Mouse (Mus musculus) fibroblast of lung, adult 2 months (primary cell): Measurements from ENCODE around the gene Zfp688.
"Not testable (repeated sequence)": the region's sequence is repeated elsewhere in the genome, so short reads cannot be mapped to it uniquely, and the experiment has no call there.

Experiments
- DNase-seq: peaks from one replicate; pipeline ENCODE4 v3.0.0-alpha.2; 2011; ENCODE audit warnings: low read depth

Zfp688 gene

DNA sequence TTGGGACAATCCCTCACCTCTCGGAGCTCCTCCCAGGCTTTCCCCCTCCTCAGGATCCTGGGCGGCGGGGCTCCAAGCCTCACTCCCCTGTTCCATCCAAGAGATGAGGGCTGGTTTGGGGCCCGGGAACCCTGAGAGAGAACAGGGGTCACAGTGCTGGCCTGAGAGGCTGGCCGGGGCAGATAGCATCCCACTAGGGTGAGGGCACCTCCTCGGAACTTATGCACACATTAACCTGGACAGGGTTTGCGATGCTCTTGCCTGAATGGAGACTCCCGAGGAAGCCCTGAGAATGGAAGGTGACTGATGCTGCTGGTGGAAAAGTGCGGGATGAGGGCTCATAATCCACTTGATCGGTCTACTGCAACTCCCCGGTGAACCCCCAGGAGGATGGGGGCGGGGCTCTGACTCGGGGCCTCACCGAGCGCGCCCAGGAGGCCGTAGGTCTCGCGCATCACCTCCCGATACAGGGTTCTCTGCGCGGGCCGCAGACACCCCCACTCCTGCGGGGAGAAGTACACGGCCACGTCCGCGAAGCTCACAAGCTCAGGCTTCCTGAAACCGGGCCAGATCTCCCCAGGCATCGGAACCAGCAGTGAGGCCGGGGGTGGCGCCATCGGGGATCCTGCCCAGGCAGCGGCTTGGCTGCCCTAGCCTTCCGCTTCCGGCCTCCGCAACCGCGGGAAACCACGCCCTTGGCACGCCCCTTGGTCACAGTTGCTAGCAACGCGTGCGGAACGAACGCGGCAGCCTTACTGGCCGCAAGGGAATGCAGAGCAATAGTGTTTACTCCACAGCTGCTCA, at the start of gene Zfp688:
TSS of gene Zfp688 (minus strand) at position 681 of the 804 bp plus-strand sequence.
- DNase-seq: peak; percentile 80

- DNase-seq: no peak
Measured at GRCm38 (mm10) chr7:127471646-127472010, 49.8 kb upstream of the Zfp688 start.

DNA sequence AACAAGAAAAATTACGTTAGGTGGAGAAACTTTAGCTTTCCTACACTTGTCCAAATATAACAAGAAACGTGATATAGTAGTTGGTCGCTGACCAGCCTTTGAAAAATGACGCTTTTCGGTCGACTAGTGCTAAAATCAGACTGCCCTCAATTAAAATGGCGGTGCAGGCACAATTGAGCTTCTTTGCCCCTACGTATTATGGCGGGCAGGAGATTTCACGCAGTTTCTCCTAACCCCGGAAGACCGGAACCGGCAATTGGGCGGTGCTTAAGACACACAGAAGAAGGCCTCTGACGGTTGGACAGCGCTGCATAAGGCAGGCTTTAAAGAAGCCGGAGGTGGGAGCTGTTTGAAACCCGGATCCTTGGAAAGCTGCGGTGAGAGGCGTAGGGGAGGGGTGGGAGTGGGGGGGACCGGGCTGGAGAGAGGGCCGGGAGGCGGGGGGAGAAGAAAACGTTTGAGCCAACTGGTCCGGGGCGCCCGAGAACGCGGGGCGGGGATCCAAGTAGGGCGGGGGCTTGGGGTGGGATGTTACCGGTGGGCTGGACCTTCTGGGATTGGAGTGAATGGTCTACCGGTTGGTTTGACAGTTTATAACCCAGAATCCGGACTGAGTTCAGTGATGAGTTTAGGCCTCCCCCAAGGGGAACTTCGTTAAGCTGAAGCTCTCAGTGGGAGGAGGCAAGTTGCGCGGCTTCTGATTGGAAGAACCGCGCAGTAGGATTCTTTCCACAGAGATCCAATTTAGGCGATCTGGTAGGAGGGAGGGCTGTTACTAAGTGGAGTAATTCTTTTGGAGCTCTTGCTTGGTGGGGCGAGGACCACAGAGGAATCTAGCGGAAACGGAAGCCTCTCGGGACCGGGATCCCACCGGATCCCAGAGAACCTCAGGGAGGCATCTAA, 49.1 kb upstream of the Zfp688 start:
- peak; percentile 90 for DNase-seq

DNA sequence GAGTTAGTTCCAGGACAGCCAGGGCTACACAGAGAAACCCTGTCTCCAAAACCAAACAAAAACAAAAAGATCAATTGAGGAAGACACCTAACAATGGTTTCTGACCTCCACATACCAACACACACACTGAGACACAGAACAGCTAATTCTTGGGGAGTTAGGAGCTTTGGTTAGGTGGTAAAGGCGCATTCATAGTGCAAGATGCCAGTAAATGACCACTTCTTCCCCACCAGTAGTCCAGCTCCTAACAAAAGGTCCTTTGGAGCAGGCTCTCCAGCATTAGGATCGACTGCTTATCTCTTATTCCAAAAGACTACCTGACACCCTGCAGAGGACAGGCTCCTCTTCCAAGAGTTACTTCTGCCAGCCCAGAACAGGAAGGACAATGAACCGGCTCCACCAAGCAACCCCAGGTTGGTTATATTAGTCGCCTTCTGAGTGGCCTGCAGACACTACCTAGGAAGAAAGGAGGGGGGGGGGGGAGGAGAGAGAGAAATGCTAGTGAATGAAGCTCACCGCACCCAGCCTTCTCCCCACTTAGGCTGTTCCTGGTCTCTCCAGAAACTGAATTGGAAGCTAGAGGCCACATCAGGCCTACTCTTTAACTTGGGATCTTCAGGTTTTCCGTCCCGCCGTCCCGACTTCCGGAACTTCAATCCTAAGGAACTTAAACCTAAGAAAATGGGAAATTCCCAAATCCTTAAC, 48.3 kb upstream of the Zfp688 start:
- DNase-seq: no peak

GRCm38 (mm10) chr7:127466606-127467005, 44.7 kb upstream of the Zfp688 start:
- no peak for DNase-seq

DNA sequence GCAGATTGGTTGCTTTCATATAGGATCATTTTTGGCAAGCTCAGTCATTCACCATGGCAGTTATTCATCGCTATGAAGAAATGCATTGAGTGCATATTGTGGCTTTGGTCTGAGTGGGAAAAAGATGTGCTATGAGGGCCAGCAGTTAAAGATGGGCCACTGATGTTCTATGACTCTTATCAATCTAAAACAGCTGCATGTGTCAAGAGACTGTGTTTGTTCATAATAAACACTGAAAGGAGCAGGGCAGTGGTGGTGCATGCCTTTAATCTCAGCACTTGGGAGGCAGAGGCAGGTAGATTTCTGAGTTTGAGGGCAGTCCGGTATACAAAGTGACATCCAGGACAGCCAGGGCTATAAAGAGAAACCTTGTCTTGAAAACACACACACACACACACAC, 43.8 kb upstream of the Zfp688 start:
- not testable (repeated sequence) for DNase-seq

DNA sequence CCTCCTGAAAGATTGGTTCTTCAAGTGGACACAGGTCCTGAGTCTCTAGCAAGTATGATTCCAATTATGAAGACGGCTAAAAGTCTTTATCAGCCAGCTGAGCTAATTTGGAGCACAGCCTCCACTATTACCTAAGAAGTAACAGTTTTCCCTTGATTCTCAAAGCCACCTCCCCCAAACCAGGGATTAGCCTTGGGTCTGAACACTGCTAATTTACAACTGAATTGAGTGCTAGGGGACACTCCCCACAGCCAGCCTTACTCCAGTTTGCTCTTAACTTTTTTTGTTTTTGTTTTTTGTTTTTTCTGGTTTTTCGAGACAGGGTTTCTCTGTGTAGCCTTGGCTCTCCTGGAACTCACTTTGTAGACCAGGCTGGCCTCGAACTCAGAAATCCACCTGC, 43.3 kb upstream of the Zfp688 start:
- DNase-seq: no peak

- DNase-seq: not testable (repeated sequence)
Measured at GRCm38 (mm10) chr7:127459311-127459710, 37.4 kb upstream of the Zfp688 start, which contains the start of gene Prr14. Gene Prr14 (plus strand): TSS chr7:127459611.

- not testable (repeated sequence) for DNase-seq
Measured at GRCm38 (mm10) chr7:127458371-127459122, 36.7 kb upstream of the Zfp688 start.

- DNase-seq: no peak
Measured at GRCm38 (mm10) chr7:127454905-127455304, 33.0 kb upstream of the Zfp688 start.

- DNase-seq: no peak
Measured at GRCm38 (mm10) chr7:127453056-127453455, 31.2 kb upstream of the Zfp688 start.

GRCm38 (mm10) chr7:127449966-127450365, 28.1 kb upstream of the Zfp688 start:
- no peak for DNase-seq

DNA sequence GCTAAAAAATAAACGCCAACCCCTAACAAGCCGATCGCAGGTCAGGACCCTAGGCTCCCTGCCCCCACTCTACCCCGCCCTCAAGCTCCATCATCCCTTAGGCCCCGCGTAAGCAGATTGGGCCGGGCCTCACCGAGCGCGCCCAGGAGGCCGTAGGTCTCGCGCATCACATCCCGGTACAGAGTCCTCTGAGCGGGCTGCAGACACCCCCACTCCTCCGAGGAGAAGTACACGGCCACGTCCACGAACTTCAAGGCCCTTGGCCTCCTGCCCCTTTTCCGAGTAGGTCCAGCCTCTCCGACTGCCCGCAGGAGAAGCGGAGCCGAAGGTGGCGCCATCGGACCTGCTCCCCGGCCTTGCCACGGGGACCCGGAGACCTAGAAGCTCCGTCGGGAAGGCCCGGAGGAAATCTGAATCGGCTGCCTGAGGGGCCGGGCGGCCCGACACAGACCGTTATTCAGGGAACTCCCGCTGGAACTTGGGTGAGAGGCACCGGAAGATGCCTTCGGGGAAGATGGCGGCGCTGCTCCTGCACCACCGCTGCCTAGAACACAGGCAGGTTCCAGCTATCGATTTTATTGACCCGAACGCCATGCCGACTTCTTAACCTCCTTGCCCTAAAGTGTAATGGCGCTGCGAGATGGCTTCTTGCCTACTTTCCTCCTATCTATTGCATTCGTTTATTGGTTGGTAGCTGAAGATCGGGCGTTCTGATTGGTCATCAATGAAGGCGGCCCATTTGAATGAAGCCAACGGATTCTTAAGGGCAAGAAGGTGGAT, 26.8 kb upstream of the Zfp688 start, which contains the start of gene Zfp689:
TSS of gene Zfp689 (minus strand) at position 638 of the 780 bp plus-strand sequence.
- peak; percentile 97 for DNase-seq

- DNase-seq: no peak
Measured at GRCm38 (mm10) chr7:127443976-127444375, 22.1 kb upstream of the Zfp688 start.

- DNase-seq: no peak
Measured at GRCm38 (mm10) chr7:127437724-127438123, 15.9 kb upstream of the Zfp688 start.

- no peak for DNase-seq
Measured at GRCm38 (mm10) chr7:127435206-127435605, 13.3 kb upstream of the Zfp688 start.

DNA sequence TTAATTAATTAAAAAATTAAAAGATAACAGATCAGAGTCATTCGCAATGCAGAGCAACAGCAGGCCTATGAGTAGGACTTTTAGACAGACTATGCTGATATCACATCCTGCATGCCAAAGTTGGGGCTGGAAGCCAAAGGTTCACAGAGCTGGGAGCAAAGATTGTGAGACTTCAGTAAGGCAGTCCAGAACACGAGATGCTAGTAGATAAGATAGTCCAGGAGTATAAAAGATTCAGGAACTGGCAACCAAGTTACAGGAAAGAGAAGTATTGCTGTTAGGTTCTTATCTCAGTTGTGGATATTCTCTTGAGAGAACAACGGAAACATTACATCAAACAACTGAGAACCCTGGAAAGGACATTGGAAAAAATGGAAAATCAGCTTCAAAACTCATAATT, 4.5 kb upstream of the Zfp688 start:
- no peak for DNase-seq

- DNase-seq: no peak
Measured at GRCm38 (mm10) chr7:127425911-127426310, 4.0 kb upstream of the Zfp688 start.

GRCm38 (mm10) chr7:127425291-127425690, 3.4 kb upstream of the Zfp688 start:
- no peak for DNase-seq

GRCm38 (mm10) chr7:127422247-127422646, 379 bp upstream of the Zfp688 start:
- peak; percentile 9 for DNase-seq

DNA sequence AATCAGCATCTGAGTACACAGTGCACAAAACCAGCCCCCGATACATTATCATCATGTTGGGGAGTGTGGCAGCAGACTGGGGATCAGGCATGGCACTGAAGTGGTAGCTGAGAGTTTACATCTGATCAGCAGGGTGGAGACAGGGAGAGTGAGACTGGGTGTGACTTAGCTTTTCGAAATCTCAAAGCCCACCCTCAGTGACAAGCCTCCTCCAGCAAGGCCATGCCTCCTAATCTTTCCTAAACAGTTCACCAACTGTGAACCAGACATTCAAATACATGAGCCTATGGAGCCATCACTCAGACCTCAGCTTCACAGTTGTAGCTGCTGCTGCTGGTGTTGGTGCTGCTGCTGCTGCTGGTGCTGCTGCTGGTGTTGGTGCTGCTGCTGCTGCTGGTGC, 10.4 kb downstream of the Zfp688 start:
- no peak for DNase-seq
